Mouse (Mus musculus) heart, adult 2 months (tissue): ENCODE data around the gene Supt20. TPM values are rescaled to one million over a fixed set of nuclear protein-coding genes. Genes with fewer than 3 reads are reported as not detected.

Source experiments
- DNase-seq, 2 experiments: peaks; one replicate each; pipeline ENCODE4 v3.0.0; 2021
- H3K27ac ChIP-seq: fragments of 200-600 bp; 2 replicates; pipeline ENCODE4 v1.8.1; 2022
- H3K27me3 ChIP-seq: fragments of 200-500 bp; 2 replicates; pipeline ENCODE4 v1.6.1; 2012; ENCODE audit warnings: mild to moderate bottlenecking, low read length, inconsistent platforms, mixed read lengths; ENCODE audit not compliant: control insufficient read depth, insufficient read depth
- H3K36me3 ChIP-seq: fragments of 200-500 bp; 2 replicates; pipeline ENCODE4 v1.6.1; 2012; ENCODE audit warnings: low read length, inconsistent platforms; ENCODE audit not compliant: control insufficient read depth, insufficient read depth
- H3K4me1 ChIP-seq: fragments of 200-500 bp; 2 replicates; pipeline ENCODE4 v1.6.1; 2011; ENCODE audit warnings: low read length; ENCODE audit not compliant: control insufficient read depth, insufficient read depth
- H3K4me3 ChIP-seq: fragments of 200-600 bp; 2 replicates; pipeline ENCODE4 v1.8.1; 2022
- H3K79me2 ChIP-seq: fragments of 200-500 bp; replicated peaks from 2 replicates; pipeline ENCODE4 v1.6.1; 2012; ENCODE audit warnings: mild to moderate bottlenecking, inconsistent platforms, low read length, moderate library complexity, mixed read lengths; ENCODE audit not compliant: control insufficient read depth, insufficient read depth
- H3K9ac ChIP-seq: fragments of 200-500 bp; 2 replicates; pipeline ENCODE4 v1.6.1; 2012; ENCODE audit warnings: low read depth, mild to moderate bottlenecking, control low read depth, inconsistent platforms, low read length, mixed read lengths
- CTCF ChIP-seq: fragments of 200-600 bp; IDR thresholded peaks from 2 replicates; pipeline ENCODE4 v1.8.1; 2022; ENCODE audit warnings: antibody characterized with exemption, mild to moderate bottlenecking, moderate library complexity
- EP300 ChIP-seq: fragments of 200-500 bp; IDR thresholded peaks from 2 replicates; pipeline ENCODE4 v1.6.1; 2011; ENCODE audit warnings: low read depth, low read length, control low read depth; ENCODE audit not compliant: insufficient read depth
- POLR2A ChIP-seq: fragments of 200-500 bp; IDR thresholded peaks from 2 replicates; pipeline ENCODE4 v1.6.1; 2011; ENCODE audit warnings: mild to moderate bottlenecking, low read depth, low read length, control low read depth; ENCODE audit not compliant: insufficient read depth
- WGBS: fragments of 180-500 bp; shearing (Covaris S2); methylation state at CpG from one replicate; pipeline ENCODE4 v1.1.7; 2018; 5-methylcytosine and 5-hydroxymethylcytosine counted together
- intact Hi-C: fragments of 180-260 bp; cut with DNase I; formaldehyde crosslinking; loops from one replicate; pipeline ENCODE4 v1.15.1; 2025
- polyA plus RNA-seq: library from polyadenylated mRNA; depleted of rRNA; stranded (reverse); fragments of >200 nt; gene quantifications from 2 replicates; pipeline ENCODE4 v1.2.3, GENCODE M21; 2012
- total RNA-seq, 2 experiments: library from RNA; stranded (reverse); gene quantifications; 2 replicates each; pipeline ENCODE4 v1.2.3; 2021

The Supt20 gene
- total and polyA plus RNA-seq, 3 experiments: 18.0 to 22.7 (median 19.8) TPM

GRCm38 (mm10) chr3:54657888-54658626 lies 34.5 kb upstream of the Supt20 start:
- intact Hi-C loops: no loop called here
- WGBS: 60% methylated on average over 6 of the region's 6 CpGs
- Histone ChIP-seq H3K4me3 (no peak overlapping the region), H3K9ac (no peak overlapping the region), H3K27me3 (no peaks in the 10 kb centered on the region), H3K27ac (no peak overlapping the region), H3K4me1 (peaks cover 1% of the 10 kb centered on the region; the same call in 1 of the 2 replicates), H3K79me2 (no peaks in the 10 kb centered on the region), H3K36me3 (no peaks in the 10 kb centered on the region)
- DNase-seq: no peak
- TF ChIP-seq EP300: no peak
- TF ChIP-seq CTCF: no peak
- no peak for TF ChIP-seq POLR2A

DNA sequence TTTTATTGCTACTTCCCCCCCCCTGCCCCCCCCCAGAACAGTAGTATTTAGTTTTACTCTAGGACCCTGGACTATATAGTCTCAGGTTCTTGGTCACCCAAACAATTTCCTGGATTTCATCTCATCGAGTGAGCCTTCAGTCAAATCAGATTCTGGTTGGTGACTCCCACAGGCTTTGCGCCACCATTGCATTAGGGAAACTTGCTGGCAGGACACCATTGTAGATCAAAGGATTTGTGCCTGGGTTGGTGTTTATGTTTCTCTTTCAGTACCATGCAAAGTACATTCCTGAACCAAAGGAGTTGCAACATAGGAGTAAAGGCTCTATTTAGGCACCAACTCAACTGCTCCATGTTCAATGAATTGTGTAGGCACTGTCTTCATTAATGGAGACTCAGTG lies 32.9 kb upstream of the Supt20 start:
- 83% methylated on average over 2 of the region's 2 CpGs for WGBS
- no peaks in the 10 kb centered on the region for H3K79me2 ChIP-seq
- no peak for DNase-seq
- peaks cover 1% of the 10 kb centered on the region; the same call in 1 of the 2 replicates for H3K4me1 ChIP-seq
- H3K9ac ChIP-seq: no peak overlapping the region
- intact Hi-C loops: no loop called here
- no peaks in the 10 kb centered on the region for H3K36me3 ChIP-seq
- no peak overlapping the region for H3K27ac ChIP-seq
- no peaks in the 10 kb centered on the region for H3K27me3 ChIP-seq
- no peak overlapping the region for H3K4me3 ChIP-seq
- TF ChIP-seq POLR2A: no peak
- TF ChIP-seq EP300: no peak
- no peak for TF ChIP-seq CTCF

GRCm38 (mm10) chr3:54662411-54662810 lies 30.2 kb upstream of the Supt20 start:
- DNase-seq: no peak
- Histone ChIP-seq H3K27ac (no peak overlapping the region), H3K4me3 (no peak overlapping the region), H3K4me1 (peaks cover 1% of the 10 kb centered on the region; the same call in 1 of the 2 replicates), H3K79me2 (no peaks in the 10 kb centered on the region), H3K9ac (no peak overlapping the region), H3K27me3 (no peaks in the 10 kb centered on the region), H3K36me3 (no peaks in the 10 kb centered on the region)
- 47% methylated on average over 5 of the region's 5 CpGs for WGBS
- intact Hi-C loops: no loop called here
- TF ChIP-seq POLR2A (no peak), CTCF (peak; percentile 52)

DNA sequence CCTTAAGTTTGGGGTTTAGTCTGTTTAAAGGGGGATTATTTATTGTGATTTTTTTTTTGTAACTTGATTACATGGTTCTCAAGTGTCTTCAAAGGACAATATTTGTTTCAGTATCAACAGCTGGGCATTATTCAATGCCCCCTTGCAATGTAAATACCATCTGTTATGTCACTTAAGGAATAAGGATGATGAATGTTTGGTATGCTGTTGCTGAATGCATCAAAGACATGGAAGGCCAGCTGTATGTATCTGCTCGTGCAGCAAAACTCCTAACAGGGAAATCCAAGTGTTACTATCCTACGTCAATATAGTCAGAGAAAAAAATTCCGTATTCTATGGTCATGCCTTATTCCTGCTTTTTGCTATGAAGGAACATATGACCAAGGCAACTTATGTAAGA lies 24.5 kb upstream of the Supt20 start:
- intact Hi-C loops: no loop called here
- WGBS: 90% methylated on average over 3 of the region's 3 CpGs
- Histone ChIP-seq H3K27me3 (no peaks in the 10 kb centered on the region), H3K27ac (no peak overlapping the region), H3K9ac (no peak overlapping the region), H3K79me2 (no peaks in the 10 kb centered on the region), H3K4me3 (no peak overlapping the region), H3K4me1 (no peaks in the 10 kb centered on the region; the same call in 1 of the 2 replicates), H3K36me3 (no peaks in the 10 kb centered on the region)
- TF ChIP-seq CTCF: no peak
- no peak for TF ChIP-seq EP300
- no peak for TF ChIP-seq POLR2A
- no peak for DNase-seq

DNA sequence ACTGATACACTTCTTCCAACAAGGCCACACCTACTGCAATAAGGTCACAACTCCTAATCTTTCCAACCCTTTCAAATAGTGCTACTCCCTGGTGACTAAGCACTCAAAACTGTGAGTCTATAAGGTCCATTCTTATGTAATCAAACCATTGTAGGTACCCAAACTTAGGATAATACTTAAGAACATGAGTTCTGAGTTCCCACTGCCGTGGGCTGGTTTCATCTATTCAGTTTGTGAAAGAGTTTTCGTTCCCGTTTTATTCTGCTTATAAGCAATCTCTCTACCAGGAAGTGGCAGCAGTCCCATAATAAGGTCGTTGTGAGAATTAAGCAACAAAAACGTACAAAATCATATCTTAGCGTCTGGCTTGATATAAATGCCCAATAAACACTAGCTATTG lies 23.9 kb upstream of the Supt20 start:
- no peaks in the 10 kb centered on the region; the same call in 1 of the 2 replicates for H3K4me1 ChIP-seq
- no peak overlapping the region for H3K9ac ChIP-seq
- H3K79me2 ChIP-seq: no peaks in the 10 kb centered on the region
- H3K27ac ChIP-seq: no peak overlapping the region
- H3K36me3 ChIP-seq: no peaks in the 10 kb centered on the region
- no peaks in the 10 kb centered on the region for H3K27me3 ChIP-seq
- intact Hi-C loops: no loop called here
- H3K4me3 ChIP-seq: no peak overlapping the region
- 55% methylated on average over 6 of the region's 6 CpGs for WGBS
- TF ChIP-seq EP300 (no peak), POLR2A (no peak), CTCF (no peak)
- DNase-seq: no peak

DNA sequence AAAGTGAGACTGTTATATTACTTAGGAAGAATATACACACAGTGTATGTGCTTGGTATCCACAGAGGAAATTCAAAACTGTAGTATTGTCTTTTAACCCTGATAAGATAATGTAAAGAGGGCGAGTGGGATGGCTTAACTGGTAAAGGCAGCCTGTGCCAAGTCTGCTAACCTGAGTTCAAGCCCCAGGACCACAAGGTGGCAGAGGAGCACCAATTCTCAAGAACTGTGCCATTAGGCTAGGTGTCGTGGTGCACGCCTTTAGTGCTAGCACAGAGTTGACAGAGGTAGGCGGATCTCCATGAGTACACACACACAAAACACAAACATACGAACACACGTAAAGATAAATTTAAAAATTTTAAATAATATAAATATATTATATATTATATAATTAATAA lies 23.0 kb upstream of the Supt20 start:
- Histone ChIP-seq H3K27me3 (no peaks in the 10 kb centered on the region), H3K27ac (no peak overlapping the region), H3K4me3 (no peak overlapping the region), H3K79me2 (no peaks in the 10 kb centered on the region), H3K36me3 (no peaks in the 10 kb centered on the region), H3K4me1 (no peaks in the 10 kb centered on the region; the same call in 1 of the 2 replicates), H3K9ac (no peak overlapping the region)
- DNase-seq: no peak
- intact Hi-C loops: no loop called here
- TF ChIP-seq POLR2A: no peak
- TF ChIP-seq CTCF: 0 out of 2 replicates have a peak, but pooled peaks have one; percentile 10
- 84% methylated on average over 6 of the region's 6 CpGs for WGBS
